Mouse (Mus musculus) thymus, adult 2 months (tissue): Measurements from ENCODE around the gene Dhrs13. TPM values are rescaled to one million over a fixed set of nuclear protein-coding genes. Genes with fewer than 3 reads are reported as not detected.

Source experiments
- DNase-seq: peaks from one replicate; pipeline ENCODE4 v3.0.0; 2021
- H3K27ac ChIP-seq: fragments of 200-500 bp; 2 replicates; pipeline ENCODE4 v1.5.1; 2012; ENCODE audit warnings: low read length, control low read depth; ENCODE audit not compliant: control insufficient read depth, insufficient read depth
- H3K27me3 ChIP-seq: fragments of 200-500 bp; 2 replicates; pipeline ENCODE4 v1.6.1; 2012; ENCODE audit warnings: mild to moderate bottlenecking, low read length, moderate library complexity, mixed read lengths; ENCODE audit not compliant: control insufficient read depth, insufficient read depth
- H3K36me3 ChIP-seq: fragments of 200-500 bp; 2 replicates; pipeline ENCODE4 v1.6.1; 2012; ENCODE audit warnings: mild to moderate bottlenecking, low read length, moderate library complexity; ENCODE audit not compliant: control insufficient read depth, insufficient read depth
- H3K4me1 ChIP-seq: fragments of 200-500 bp; replicated peaks from 2 replicates; pipeline ENCODE4 v1.6.1; 2012; ENCODE audit warnings: low read length; ENCODE audit not compliant: control insufficient read depth, insufficient read depth
- H3K4me3 ChIP-seq: fragments of 200-500 bp; 2 replicates; pipeline ENCODE4 v1.5.1; 2012; ENCODE audit warnings: mild to moderate bottlenecking, low read length, control low read depth, moderate library complexity; ENCODE audit not compliant: control insufficient read depth, insufficient read depth
- CTCF ChIP-seq: fragments of 200-500 bp; IDR thresholded peaks from 2 replicates; pipeline ENCODE4 v1.5.1; 2012; ENCODE audit warnings: mild to moderate bottlenecking, control low read depth, low read length, moderate library complexity, borderline replicate concordance; ENCODE audit not compliant: control insufficient read depth, poor library complexity, insufficient read depth; ENCODE audit errors: extremely low read depth
- POLR2A ChIP-seq: fragments of 200-500 bp; IDR thresholded peaks from 2 replicates; pipeline ENCODE4 v1.6.1; 2012; ENCODE audit warnings: mild to moderate bottlenecking, low read length, control low read depth, moderate library complexity; ENCODE audit not compliant: control insufficient read depth, poor library complexity, insufficient read depth; ENCODE audit errors: extremely low read depth
- WGBS: fragments of 180-500 bp; shearing (Covaris S2); methylation state at CpG from one replicate; pipeline ENCODE4 v1.1.7; 2018; 5-methylcytosine and 5-hydroxymethylcytosine counted together
- polyA plus RNA-seq: library from polyadenylated mRNA; depleted of rRNA; stranded (reverse); fragments of >200 nt; gene quantifications from 2 replicates; pipeline ENCODE4 v1.2.3, GENCODE M21; 2012

Gene Dhrs13
- polyA plus RNA-seq, 1 experiment = 14.4 TPM

- TF ChIP-seq CTCF (no peak), POLR2A (no peak)
- peaks cover 21% of the 10 kb centered on the region for H3K36me3 ChIP-seq
- no peaks in the 10 kb centered on the region for H3K4me1 ChIP-seq
- no peak for DNase-seq
- no peak overlapping the region for H3K27ac ChIP-seq
- no peaks in the 10 kb centered on the region for H3K27me3 ChIP-seq
- H3K4me3 ChIP-seq = no peak overlapping the region
- WGBS = 65% methylated on average over 6 of the region's 6 CpGs
These were observed 40.5 kb downstream of the Dhrs13 start for GRCm38 (mm10) chr11:78072425-78073130.

GRCm38 (mm10) chr11:78073577-78074276 lies 41.6 kb downstream of the Dhrs13 start:
- H3K27ac ChIP-seq = no peak overlapping the region
- peaks cover 21% of the 10 kb centered on the region for H3K36me3 ChIP-seq
- no peaks in the 10 kb centered on the region for H3K4me1 ChIP-seq
- TF ChIP-seq POLR2A = no peak
- no peak for TF ChIP-seq CTCF
- H3K27me3 ChIP-seq = no peaks in the 10 kb centered on the region
- no peak overlapping the region for H3K4me3 ChIP-seq
- WGBS = 95% methylated on average over 9 of the region's 9 CpGs
- no peak for DNase-seq

- Histone ChIP-seq H3K4me3 (no peak overlapping the region), H3K4me1 (no peaks in the 10 kb centered on the region), H3K27me3 (no peaks in the 10 kb centered on the region), H3K27ac (no peak overlapping the region), H3K36me3 (peaks cover 21% of the 10 kb centered on the region)
- no peak for DNase-seq
- WGBS = 95% methylated on average over 2 of the region's 2 CpGs
- TF ChIP-seq CTCF = no peak
- no peak for TF ChIP-seq POLR2A
These were observed 42.2 kb downstream of the Dhrs13 start for GRCm38 (mm10) chr11:78074277-78074652.

GRCm38 (mm10) chr11:78074666-78075065 lies 42.6 kb downstream of the Dhrs13 start:
- 95% methylated on average over 4 of the region's 4 CpGs for WGBS
- no peak for DNase-seq
- TF ChIP-seq POLR2A (no peak), CTCF (no peak)
- Histone ChIP-seq H3K27ac (no peak overlapping the region), H3K27me3 (no peaks in the 10 kb centered on the region), H3K4me3 (no peak overlapping the region), H3K4me1 (peaks cover 2% of the 10 kb centered on the region), H3K36me3 (peaks cover 21% of the 10 kb centered on the region)

- DNase-seq = peak; percentile 74
- H3K4me3 ChIP-seq = peak within 1 kb of the TSS; percentile 88
- TF ChIP-seq POLR2A = peak; percentile 58; the same call in 1 of the 2 replicates
- TF ChIP-seq CTCF = no peak
- 1% methylated on average over 42 of the region's 42 CpGs for WGBS
- peaks cover 7% of the 10 kb centered on the region for H3K4me1 ChIP-seq
- no peak within 1 kb of the TSS for H3K27ac ChIP-seq
- H3K27me3 ChIP-seq = no peaks in the 10 kb centered on the region
- H3K36me3 ChIP-seq = peaks cover 8% of the 10 kb centered on the region
These were observed 48.2 kb downstream of the Dhrs13 start, which contains the start of gene Eral1 for GRCm38 (mm10) chr11:78079961-78080921. Eral1 (minus strand) TSS chr11:78080383.

- no peaks in the 10 kb centered on the region for H3K27me3 ChIP-seq
- H3K27ac ChIP-seq = no peak overlapping the region
- no peaks in the 10 kb centered on the region for H3K36me3 ChIP-seq
- 14% methylated on average over 1 of the region's 1 CpGs for WGBS
- H3K4me3 ChIP-seq = no peak overlapping the region
- no peak for DNase-seq
- H3K4me1 ChIP-seq = peaks cover 7% of the 10 kb centered on the region
- no peak for TF ChIP-seq CTCF
- TF ChIP-seq POLR2A = no peak
These were observed 51.5 kb downstream of the Dhrs13 start for GRCm38 (mm10) chr11:78083595-78083994.
